Mouse (Mus musculus) mouse embryonic stem cell (cell line): ENCODE results near the gene Fam124b.

Source experiments
- in situ Hi-C, 2 experiments: fragments of 300-500 bp; cut with MboI; formaldehyde crosslinking; loops; 1 replicate in 1 of 2; 3 replicates in 1 of 2; pipeline ENCODE4 v1.14.3; 2019 to 2020; ENCODE audit warnings: low sequenced_read_pairs in 2 of 2, low pct_unique_long_range_greater_than_20kb in 1 of 2, mixed read lengths in 1 of 2; ENCODE audit not compliant: unreplicated experiment in 1 of 2

Fam124b gene

DNA sequence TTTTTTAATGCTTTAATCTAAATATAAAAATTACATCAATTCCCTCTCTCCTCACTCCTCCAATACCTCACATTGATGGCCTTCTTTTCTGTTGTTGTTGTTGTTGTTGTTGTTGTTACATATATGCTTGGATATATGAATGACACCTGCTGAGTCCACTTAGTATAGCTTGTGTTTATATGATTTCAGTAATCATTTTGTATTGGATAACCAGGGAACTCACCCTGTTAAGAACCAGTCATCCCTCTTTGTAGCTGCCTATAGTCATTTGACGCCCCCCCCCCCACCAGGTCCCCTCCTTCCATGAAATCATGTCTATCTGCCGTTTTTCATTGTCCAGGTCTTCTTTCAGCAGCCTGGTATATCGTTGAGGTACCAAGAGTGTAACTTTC lies 36.9 kb downstream of the Fam124b start:
- in situ Hi-C loops, result loop anchor here (10.0 to 25.0 kb wide), 3 partner anchors 231 to 333 kb away; no protein-coding TSS in a partner anchor

DNA sequence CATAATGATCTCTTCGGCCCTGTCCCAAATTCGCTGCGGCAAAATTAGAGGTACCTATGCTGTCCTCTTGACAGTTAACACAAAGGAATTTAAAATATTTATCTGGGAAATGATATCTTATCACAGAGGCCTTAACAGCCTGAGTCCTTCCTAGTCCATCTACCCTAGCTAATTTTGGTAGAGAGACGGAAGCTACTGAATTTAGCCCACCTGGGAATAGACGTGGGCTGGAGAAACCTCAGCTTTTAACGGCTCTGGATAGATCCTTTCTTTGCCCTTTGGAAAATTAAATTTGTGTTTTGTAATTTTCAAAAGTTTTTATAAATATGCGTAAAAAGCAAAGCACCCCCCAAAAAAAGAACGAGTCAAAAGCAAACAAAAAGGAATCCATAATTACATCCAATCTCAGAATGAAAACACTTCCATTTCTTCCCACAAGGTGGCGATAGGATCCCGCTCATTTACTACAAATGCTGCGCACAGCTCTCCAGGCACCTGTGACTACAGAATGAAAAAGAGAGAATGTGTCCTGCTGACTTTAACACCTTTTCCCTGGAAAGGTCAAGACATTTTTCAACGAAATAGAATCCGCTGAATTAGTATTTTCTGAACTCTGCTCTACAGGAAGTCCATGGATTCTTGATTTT lies 37.4 kb downstream of the Fam124b start:
- in situ Hi-C loops, result loop anchor here (10.0 to 25.0 kb wide), 3 partner anchors 231 to 334 kb away; no protein-coding TSS in a partner anchor

DNA sequence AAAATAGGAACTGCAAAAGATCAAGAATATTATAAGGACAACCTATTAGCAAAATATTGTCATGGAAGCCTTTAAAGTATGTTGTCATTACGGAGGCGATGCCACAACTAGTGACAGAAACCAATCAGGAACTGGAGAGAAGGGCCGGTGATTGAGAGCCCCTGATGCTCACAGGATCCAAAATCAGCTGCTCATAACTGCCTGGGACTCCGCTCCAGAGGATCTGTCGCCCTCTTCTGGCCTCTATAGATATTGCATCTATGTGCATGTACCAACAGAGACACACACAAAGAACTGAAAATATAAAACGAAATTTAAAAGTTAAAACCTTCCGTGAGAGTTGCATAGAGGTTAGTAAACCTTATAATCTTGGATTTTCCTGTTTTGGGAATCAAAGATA lies 38.1 kb downstream of the Fam124b start:
- in situ Hi-C loops, result loop anchor here (10.0 to 25.0 kb wide), 3 partner anchors 232 to 335 kb away; no protein-coding TSS in a partner anchor

DNA sequence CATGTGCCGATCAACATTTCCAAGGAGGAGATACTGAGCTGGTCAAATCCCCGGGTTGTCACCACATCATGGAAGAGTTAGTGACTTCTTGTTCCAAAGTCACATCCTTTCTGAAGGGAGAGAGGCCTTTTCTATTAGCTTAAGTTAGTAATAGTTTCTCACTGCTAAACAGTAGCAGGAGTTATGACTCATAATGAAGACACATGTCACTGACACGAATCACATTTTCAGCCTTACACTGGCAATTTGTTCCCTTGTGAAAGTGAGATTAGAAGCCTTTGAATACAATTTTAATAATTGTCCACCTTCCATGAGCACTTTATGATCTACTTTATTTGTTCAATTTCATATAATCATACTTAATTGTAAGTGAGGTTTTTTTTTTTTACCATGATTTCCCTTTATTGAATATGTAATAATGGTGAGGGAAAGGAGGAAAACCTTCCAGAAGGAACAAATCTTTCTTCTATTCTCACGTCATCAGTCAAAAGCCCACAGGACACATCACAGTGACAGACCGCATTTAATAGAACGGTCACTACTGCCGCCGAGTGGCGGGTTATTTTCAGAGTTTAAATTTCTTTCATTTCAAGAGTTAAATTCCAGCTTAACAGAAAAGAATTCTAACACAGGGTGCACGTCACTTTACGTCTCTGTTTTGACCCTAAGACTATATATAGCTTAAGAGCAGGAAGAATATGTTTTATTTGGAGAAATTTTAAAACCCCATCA lies 40.5 kb downstream of the Fam124b start:
- in situ Hi-C loops, result loop anchor here in 1 of 2 experiments (25.0 kb wide), 1 partner anchor 234 kb away; no protein-coding TSS in a partner anchor

DNA sequence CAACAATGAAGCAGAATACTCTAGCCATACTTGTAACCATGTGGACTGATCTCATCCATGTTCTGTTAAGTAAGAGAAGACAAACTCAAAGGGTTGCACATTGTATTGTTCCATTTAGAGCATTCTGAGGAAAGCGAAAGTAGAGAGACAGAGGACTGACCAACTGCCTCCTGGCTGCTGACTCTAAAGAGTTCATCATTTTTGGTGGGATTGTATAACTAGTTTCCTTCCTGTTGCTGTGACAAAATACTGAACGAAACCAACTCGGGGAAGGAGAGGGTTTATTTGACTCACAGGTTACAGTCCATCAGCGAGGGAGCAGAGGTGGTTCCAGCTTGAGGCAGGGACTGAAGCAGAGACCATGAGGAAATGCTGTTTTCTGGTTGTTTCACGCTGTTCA lies 50.6 kb downstream of the Fam124b start:
- in situ Hi-C loops, result loop anchor here in 1 of 2 experiments (25.0 kb wide), 1 partner anchor 345 kb away; no protein-coding TSS in a partner anchor

DNA sequence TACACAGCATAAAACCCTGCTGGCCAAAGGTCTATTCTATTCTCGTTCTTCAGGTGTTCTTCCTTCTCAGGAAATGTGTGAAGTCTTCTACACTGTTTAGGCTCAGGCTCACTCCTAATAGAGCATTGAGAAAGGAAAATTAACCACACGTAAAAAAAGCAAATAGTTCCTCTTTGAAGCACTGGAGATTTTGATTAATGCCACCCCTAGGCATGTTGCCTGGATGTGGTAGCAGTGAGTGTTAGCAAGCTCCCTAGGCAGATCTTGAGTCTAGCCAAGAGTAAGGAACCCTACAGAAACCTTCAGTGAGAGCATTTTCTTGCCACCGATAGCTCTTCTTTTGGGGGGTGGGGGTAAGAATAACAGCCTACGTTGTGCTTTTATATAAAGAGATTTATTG lies 51.7 kb downstream of the Fam124b start:
- in situ Hi-C loops, result loop anchor here in 1 of 2 experiments (25.0 kb wide), 1 partner anchor 346 kb away; no protein-coding TSS in a partner anchor

DNA sequence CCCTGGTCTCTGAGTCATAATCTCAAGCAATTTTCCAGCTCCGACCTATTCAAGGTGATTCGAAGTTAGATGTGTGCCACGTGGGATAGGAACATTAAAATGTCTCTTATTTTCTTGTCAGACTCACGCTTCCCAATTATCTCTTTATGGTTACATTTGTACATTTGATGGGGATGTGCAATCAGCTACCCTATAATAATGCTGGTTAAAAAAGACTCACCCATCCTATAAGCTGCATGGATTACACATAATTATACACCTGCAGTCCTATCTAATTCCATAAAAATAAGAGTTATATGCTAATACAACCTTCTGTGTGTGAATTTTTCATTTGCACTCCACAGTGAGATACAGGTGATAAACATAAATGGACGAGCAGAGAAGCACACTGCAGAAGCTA lies 52.9 kb downstream of the Fam124b start:
- in situ Hi-C loops, result loop anchor here in 1 of 2 experiments (25.0 kb wide), 1 partner anchor 347 kb away; no protein-coding TSS in a partner anchor

DNA sequence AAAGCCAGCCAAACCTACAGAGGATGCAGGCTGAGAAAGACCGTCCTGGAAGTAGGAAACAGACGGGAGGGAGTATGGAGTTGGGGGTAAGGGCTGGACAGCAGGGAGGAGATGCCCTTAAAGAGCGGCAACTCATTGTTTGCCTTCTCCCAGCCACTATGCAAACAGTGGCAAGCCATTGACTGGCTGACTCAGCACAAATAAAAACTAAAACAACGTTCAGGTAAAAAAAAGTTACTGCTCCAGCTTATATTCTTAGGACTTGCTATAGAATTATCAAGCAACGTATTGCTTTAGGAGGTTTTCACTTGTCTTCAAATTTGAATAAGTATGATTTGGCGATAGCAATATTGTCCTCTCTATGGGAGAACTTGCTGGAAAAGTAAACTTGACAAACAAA lies 55.3 kb downstream of the Fam124b start:
- in situ Hi-C loops, result loop anchor here in 1 of 2 experiments (25.0 kb wide), 1 partner anchor 349 kb away; no protein-coding TSS in a partner anchor

DNA sequence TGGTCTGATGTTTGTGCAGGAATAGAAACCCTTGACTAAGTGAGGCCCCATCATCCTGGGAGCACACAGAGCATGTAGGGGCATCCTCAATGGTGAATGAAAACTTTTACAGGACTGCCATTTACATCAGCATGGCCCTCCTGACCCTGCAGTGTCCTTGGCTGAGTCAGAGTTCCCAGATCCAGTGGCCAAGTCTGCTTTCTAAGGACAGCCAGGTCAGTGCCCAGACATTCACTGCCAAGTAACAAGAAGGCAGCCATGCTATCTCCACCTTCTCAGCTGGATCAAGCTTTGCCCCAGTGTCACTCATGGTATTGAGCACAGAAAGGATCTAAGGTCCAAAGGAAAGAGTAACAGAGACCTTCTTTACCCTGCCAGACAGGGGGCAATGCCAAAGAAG lies 58.7 kb downstream of the Fam124b start:
- in situ Hi-C loops, result loop anchor here in 1 of 2 experiments (25.0 kb wide), 1 partner anchor 353 kb away; no protein-coding TSS in a partner anchor

DNA sequence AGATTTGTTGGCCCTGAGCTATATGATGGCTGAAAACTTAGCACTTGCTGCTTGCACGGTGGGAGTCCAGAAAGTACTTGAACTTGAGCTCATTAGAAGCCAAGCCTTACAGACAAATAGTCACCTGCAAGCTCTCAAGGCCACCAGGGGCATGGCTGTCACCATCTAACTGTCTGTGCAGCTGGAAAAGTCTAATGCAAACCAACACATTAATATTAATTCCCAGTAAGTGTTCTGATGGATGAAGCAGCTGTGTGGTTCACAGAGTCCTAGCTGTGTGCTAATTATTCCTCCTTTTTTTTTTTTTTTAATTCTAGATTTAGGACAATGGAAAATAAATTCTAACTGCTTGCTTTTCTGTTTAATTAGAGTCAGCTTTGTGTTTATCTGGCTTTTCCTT lies 63.4 kb downstream of the Fam124b start:
- in situ Hi-C loops, result loop anchor here in 1 of 2 experiments (25.0 kb wide), 1 partner anchor 357 kb away; no protein-coding TSS in a partner anchor

DNA sequence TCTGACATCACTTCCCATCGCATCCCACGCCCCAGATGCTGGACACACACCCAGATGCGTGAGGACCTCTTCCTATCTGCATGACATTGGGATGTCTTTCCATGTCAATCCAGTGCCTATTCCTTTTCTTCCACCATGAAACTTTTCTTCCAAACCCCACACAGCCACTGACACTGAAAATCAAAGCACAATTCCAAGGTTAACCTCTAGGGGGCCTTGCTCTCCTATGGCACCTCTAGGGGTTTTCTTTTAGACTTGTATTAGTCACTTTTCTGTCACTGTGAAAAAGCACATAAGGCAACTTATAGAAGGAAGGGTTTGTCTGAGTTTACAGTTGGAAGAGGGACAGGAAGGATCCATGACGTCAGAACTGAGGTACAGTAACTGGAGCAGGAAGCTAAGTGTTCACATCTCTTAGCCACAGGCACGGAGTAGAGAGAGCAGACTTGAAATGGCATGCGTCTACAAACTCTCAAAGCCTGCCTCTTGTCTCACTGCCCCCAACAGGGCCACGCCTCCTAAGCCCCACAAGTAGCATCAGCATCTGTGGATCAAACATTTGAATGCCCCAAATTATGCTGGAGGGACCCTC lies 65.1 kb downstream of the Fam124b start:
- in situ Hi-C loops, result loop anchor here in 1 of 2 experiments (25.0 kb wide), 1 partner anchor 359 kb away; no protein-coding TSS in a partner anchor

DNA sequence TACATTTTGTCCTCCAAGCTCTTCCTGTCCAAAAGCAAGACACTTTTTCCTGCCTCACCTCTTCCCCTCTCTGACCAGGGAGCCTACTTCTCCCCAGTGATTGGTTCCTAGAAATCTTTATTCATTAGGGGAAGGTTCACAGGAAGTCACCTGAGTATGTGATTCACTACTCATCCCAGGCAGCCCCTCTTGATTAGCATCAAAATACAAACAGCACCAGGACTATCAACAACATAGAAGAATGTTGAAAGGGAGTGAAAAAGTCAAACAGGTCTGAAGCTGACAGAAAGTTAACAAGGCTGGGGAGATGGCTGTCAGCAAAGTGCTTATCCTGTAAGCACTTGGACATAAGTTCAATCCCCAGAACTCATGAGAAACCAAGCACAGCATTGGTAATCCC lies 67.6 kb downstream of the Fam124b start:
- in situ Hi-C loops, result loop anchor here in 1 of 2 experiments (25.0 kb wide), 1 partner anchor 362 kb away; no protein-coding TSS in a partner anchor
